Mouse (Mus musculus): ENCODE data around the gene Fnbp1l. TPM values are rescaled to one million over a fixed set of nuclear protein-coding genes. Genes with fewer than 3 reads are reported as not detected.
A peak's percentile ranks its signal among the peaks of the same experiment; 100 is the strongest.

Gene Fnbp1l
- total and polyA plus RNA-seq, 3 experiments = 1.5 to 2.0 (median 2.0) TPM

GRCm38 (mm10) chr3:122611761-122612160 is 7.8 kb downstream of the Fnbp1l start:
- Histone ChIP-seq H3K27ac (ENCODE audit: insufficient read depth, low read depth) (no peak overlapping the region), H3K4me3 (replicated peaks in 1 of 3; ENCODE audit: low read depth in 2 of 3, low read length in 2 of 3, poor library complexity in 1 of 3) (no peak overlapping the region), H3K9ac (ENCODE audit: insufficient read depth, low read depth) (no peak overlapping the region), H3K27me3 (replicated peaks) (no peaks in the 10 kb centered on the region), H3K4me1 (ENCODE audit: control insufficient read depth in 1 of 2, insufficient read depth in 2 of 2) (no peaks in the 10 kb centered on the region), H3K79me2 (replicated peaks; ENCODE audit: control insufficient read depth, extremely low read depth, insufficient read depth, poor library complexity, severe bottlenecking) (no peaks in the 10 kb centered on the region), H3K4me2 (ENCODE audit: insufficient read depth, low read depth, poor library complexity, severe bottlenecking) (no peak overlapping the region), H3K9me3 (replicated peaks; ENCODE audit: low read length) (no peaks in the 10 kb centered on the region), H3K36me3 (replicated peaks in 1 of 2; ENCODE audit: control insufficient read depth in 1 of 2, insufficient read depth in 1 of 2, low read length in 1 of 2) (no peaks in the 10 kb centered on the region)
- TF ChIP-seq JUN (IDR thresholded peaks at IDR 0.05; ENCODE audit: insufficient read depth, low read depth, low read length) = no peak
- TF ChIP-seq MAZ (IDR thresholded peaks at IDR 0.05; ENCODE audit: low read depth, low read length) = no peak
- TF ChIP-seq ETS1 (conservative IDR thresholded peaks at IDR 0.05; ENCODE audit: low read depth, low read length) = no peak
- no peak for TF ChIP-seq MEF2A (IDR thresholded peaks at IDR 0.05; ENCODE audit: borderline replicate concordance, low read depth, low read length)
- TF ChIP-seq E2F4 (IDR thresholded peaks at IDR 0.05; ENCODE audit: insufficient replicate concordance, low read depth, low read length) = no peak
- no peak for TF ChIP-seq ZKSCAN1 (IDR thresholded peaks at IDR 0.05; ENCODE audit: borderline replicate concordance, low read depth, low read length)
- TF ChIP-seq PAX5 (IDR thresholded peaks at IDR 0.05; ENCODE audit: low read length) = no peak
- TF ChIP-seq MAX (IDR thresholded peaks at IDR 0.05; ENCODE audit: low read length) = no peak
- no peak for TF ChIP-seq SMC3 (IDR thresholded peaks at IDR 0.05; ENCODE audit: low read depth, low read length)
- no peak for TF ChIP-seq ZNF384 (IDR thresholded peaks at IDR 0.05; ENCODE audit: low read depth, low read length)
- TF ChIP-seq MYC (IDR thresholded peaks at IDR 0.05; ENCODE audit: low read depth, low read length) = no peak
- no peak for TF ChIP-seq ELF1 (IDR thresholded peaks at IDR 0.05; ENCODE audit: low read depth, low read length)
- TF ChIP-seq IRF4 (IDR thresholded peaks at IDR 0.05; ENCODE audit: low read depth, low read length) = no peak
- TF ChIP-seq RCOR1 (conservative IDR thresholded peaks at IDR 0.05; ENCODE audit: low read depth, low read length) = no peak
- no peak for TF ChIP-seq NELFE (IDR thresholded peaks at IDR 0.05; ENCODE audit: low read depth, low read length)
- no peak for TF ChIP-seq BHLHE40 (IDR thresholded peaks at IDR 0.05; ENCODE audit: low read depth, low read length)
- TF ChIP-seq ZC3H11A (IDR thresholded peaks at IDR 0.05; ENCODE audit: low read depth, low read length) = no peak
- TF ChIP-seq EP300 (IDR thresholded peaks at IDR 0.05; ENCODE audit: low read length) = no peak
- no peak for TF ChIP-seq POLR2AphosphoS2 (IDR thresholded peaks at IDR 0.05; ENCODE audit: low read depth, low read length)
- no peak for TF ChIP-seq MXI1 (IDR thresholded peaks at IDR 0.05; ENCODE audit: low read depth, low read length)
- DNase-seq (ENCODE audit: extremely low read depth) = no peak
- dilution Hi-C loops (cut with MboI; ENCODE audit: extremely low pct_ligation_motif_present, extremely low pct_unique_long_range_greater_than_20kb, low sequenced_read_pairs) = no loop called here
- in situ Hi-C loops (cut with MboI; ENCODE audit: low pct_ligation_motif_present, low pct_unique_long_range_greater_than_20kb, low sequenced_read_pairs) = loop anchor here (10.0 kb wide), 1 partner anchor 87 kb away; no protein-coding TSS in a partner anchor

- Histone ChIP-seq H3K4me3 (replicated peaks in 1 of 3; ENCODE audit: low read depth in 2 of 3, low read length in 2 of 3, poor library complexity in 1 of 3) (no peak overlapping the region), H3K79me2 (replicated peaks; ENCODE audit: control insufficient read depth, extremely low read depth, insufficient read depth, poor library complexity, severe bottlenecking) (no peaks in the 10 kb centered on the region), H3K27ac (ENCODE audit: insufficient read depth, low read depth) (no peak overlapping the region), H3K9me3 (replicated peaks; ENCODE audit: low read length) (no peaks in the 10 kb centered on the region), H3K4me1 (ENCODE audit: control insufficient read depth in 1 of 2, insufficient read depth in 2 of 2) (no peaks in the 10 kb centered on the region), H3K4me2 (ENCODE audit: insufficient read depth, low read depth, poor library complexity, severe bottlenecking) (no peak overlapping the region), H3K27me3 (replicated peaks) (no peaks in the 10 kb centered on the region), H3K9ac (ENCODE audit: insufficient read depth, low read depth) (no peak overlapping the region), H3K36me3 (replicated peaks in 1 of 2; ENCODE audit: control insufficient read depth in 1 of 2, insufficient read depth in 1 of 2, low read length in 1 of 2) (no peaks in the 10 kb centered on the region)
- no peak for DNase-seq (ENCODE audit: extremely low read depth)
- dilution Hi-C loops (cut with MboI; ENCODE audit: extremely low pct_ligation_motif_present, extremely low pct_unique_long_range_greater_than_20kb, low sequenced_read_pairs) = no loop called here
- in situ Hi-C loops (cut with MboI; ENCODE audit: low pct_ligation_motif_present, low pct_unique_long_range_greater_than_20kb, low sequenced_read_pairs) = no loop called here
- peak; percentile 26; the same call in 1 of the 2 replicates for TF ChIP-seq NRF1 (IDR thresholded peaks at IDR 0.05; ENCODE audit: low read depth, low read length)
- TF ChIP-seq MAFK (IDR thresholded peaks at IDR 0.05; ENCODE audit: insufficient replicate concordance, low read length) = no peak
- TF ChIP-seq JUND (conservative IDR thresholded peaks at IDR 0.05; ENCODE audit: low read depth, low read length) = no peak
Observed at GRCm38 (mm10) chr3:122606105-122606801, 13.3 kb downstream of the Fnbp1l start.

Measured in CH12.LX (cell line).